Mouse (Mus musculus): Measurements from ENCODE around the gene Tmem86b. TPM values are rescaled to one million over a fixed set of nuclear protein-coding genes. Genes with fewer than 3 reads are reported as not detected.
"Not testable (repeated sequence)": the region's sequence is repeated elsewhere in the genome, so short reads cannot be mapped to it uniquely, and the experiment has no call there.

Tmem86b gene
- polyA plus RNA-seq, 1 experiment from 2014 or later, result 4.6 TPM

- H3K4me3 ChIP-seq (ENCODE audit: low read depth, low read length); H3K27me3 ChIP-seq (ENCODE audit: control insufficient read depth, insufficient read depth, low read length); H3K9me3 ChIP-seq (replicated peaks; ENCODE audit: control insufficient read depth, low read length); H3K27ac ChIP-seq (ENCODE audit: low read depth, low read length); H3K4me1 ChIP-seq (ENCODE audit: control insufficient read depth, insufficient read depth, low read length); H3K36me3 ChIP-seq (ENCODE audit: control insufficient read depth, insufficient read depth, low read length); H3K4me2 ChIP-seq; H3K9ac ChIP-seq (ENCODE audit: low read depth, low read length); ATAC-seq (replicated peaks; ENCODE audit: insufficient number of reproducible peaks, low FRiP score, low TSS enrichment): not testable (repeated sequence)
- WGBS (ENCODE audit: insufficient replicate concordance), result 74% methylated on average over 3 of the region's 3 CpGs
Measured at GRCm38 (mm10) chr7:4581481-4581880, 49.7 kb downstream of the Tmem86b start.

Small RNA genes within 50 kb of the gene (microRNA-seq; reads per million reads assigned to microRNA genes)
- gene Gm23577 (ENCODE audit: borderline number of aligned reads), result not detected

Other genes starting within 250 kb of the Tmem86b start
- gene Gp6, start 233.7 kb downstream of the Tmem86b start, polyA plus RNA-seq (2014; fragmentation: Nextera tagmentation; extraction: Ambion mirVana), result 0.94 and 1.7 TPM in 2 replicates
- 28.0 and 31.0 TPM in 2 replicates for gene Rdh13, start 185.8 kb downstream of the Tmem86b start, polyA plus RNA-seq (2014; fragmentation: Nextera tagmentation; extraction: Ambion mirVana)
- gene Eps8l1, start 170.7 kb downstream of the Tmem86b start, polyA plus RNA-seq (2014; fragmentation: Nextera tagmentation; extraction: Ambion mirVana), result 2.8 and 4.6 TPM in 2 replicates
- gene Ppp1r12c, start 129.7 kb downstream of the Tmem86b start, polyA plus RNA-seq (2014; fragmentation: Nextera tagmentation; extraction: Ambion mirVana), result 32.9 and 33.4 TPM in 2 replicates
- gene Tnnt1, start 115.0 kb downstream of the Tmem86b start, polyA plus RNA-seq (2014; fragmentation: Nextera tagmentation; extraction: Ambion mirVana), result 260 and 262 TPM in 2 replicates
- gene Tnni3, start 107.2 kb downstream of the Tmem86b start, polyA plus RNA-seq (2014; fragmentation: Nextera tagmentation; extraction: Ambion mirVana), result 1,570 and 1,662 TPM in 2 replicates
- 0.19 and 0.44 TPM in 2 replicates for gene Dnaaf3, start 99.0 kb downstream of the Tmem86b start, polyA plus RNA-seq (2014; fragmentation: Nextera tagmentation; extraction: Ambion mirVana)
- gene Syt5, start 83.9 kb downstream of the Tmem86b start, polyA plus RNA-seq (2014; fragmentation: Nextera tagmentation; extraction: Ambion mirVana), result 0.77 and 1.3 TPM in 2 replicates
- not detected in 2 replicates for gene Ptprh, start 27.4 kb downstream of the Tmem86b start, polyA plus RNA-seq (2014; fragmentation: Nextera tagmentation; extraction: Ambion mirVana)
- 3.2 and 7.0 TPM in 2 replicates for gene Ppp6r1, start 27.6 kb upstream of the Tmem86b start, polyA plus RNA-seq (2014; fragmentation: Nextera tagmentation; extraction: Ambion mirVana)
- 81.5 and 83.7 TPM in 2 replicates for gene Hspbp1, start 53.6 kb upstream of the Tmem86b start, polyA plus RNA-seq (2014; fragmentation: Nextera tagmentation; extraction: Ambion mirVana)
- 1.7 TPM in 2 replicates for gene Brsk1, start 59.2 kb upstream of the Tmem86b start, polyA plus RNA-seq (2014; fragmentation: Nextera tagmentation; extraction: Ambion mirVana)
- gene Tmem150b, start 93.8 kb upstream of the Tmem86b start, polyA plus RNA-seq (2014; fragmentation: Nextera tagmentation; extraction: Ambion mirVana), result not detected in 2 replicates
- gene Kmt5c, start 108.7 kb upstream of the Tmem86b start, polyA plus RNA-seq (2014; fragmentation: Nextera tagmentation; extraction: Ambion mirVana), result 58.6 and 63.5 TPM in 2 replicates
- 32.9 and 42.4 TPM in 2 replicates for gene Cox6b2, start 121.7 kb upstream of the Tmem86b start, polyA plus RNA-seq (2014; fragmentation: Nextera tagmentation; extraction: Ambion mirVana)
- not detected in 2 replicates for gene Fam71e2, start 139.9 kb upstream of the Tmem86b start, polyA plus RNA-seq (2014; fragmentation: Nextera tagmentation; extraction: Ambion mirVana)
- gene Il11, start 151.4 kb upstream of the Tmem86b start, polyA plus RNA-seq (2014; fragmentation: Nextera tagmentation; extraction: Ambion mirVana), result not detected in 2 replicates
- not detected in 2 replicates for gene Tmem190, start 151.5 kb upstream of the Tmem86b start, polyA plus RNA-seq (2014; fragmentation: Nextera tagmentation; extraction: Ambion mirVana)
- gene Tmem238, start 158.2 kb upstream of the Tmem86b start, polyA plus RNA-seq (2014; fragmentation: Nextera tagmentation; extraction: Ambion mirVana), result 2.2 and 2.4 TPM in 2 replicates
- 143 and 156 TPM in 2 replicates for gene Rpl28, start 161.5 kb upstream of the Tmem86b start, polyA plus RNA-seq (2014; fragmentation: Nextera tagmentation; extraction: Ambion mirVana)
- 317 and 378 TPM in 2 replicates for gene Ube2s, start 181.2 kb upstream of the Tmem86b start, polyA plus RNA-seq (2014; fragmentation: Nextera tagmentation; extraction: Ambion mirVana)
- 0.09 TPM in 1 of 2 replicates, not detected in the other for gene Shisa7, start 213.3 kb upstream of the Tmem86b start, polyA plus RNA-seq (2014; fragmentation: Nextera tagmentation; extraction: Ambion mirVana)
- gene Isoc2b, start 238.8 kb upstream of the Tmem86b start, polyA plus RNA-seq (2014; fragmentation: Nextera tagmentation; extraction: Ambion mirVana), result 2.9 and 3.3 TPM in 2 replicates
- gene Isoc2a, start 245.7 kb upstream of the Tmem86b start, polyA plus RNA-seq (2014; fragmentation: Nextera tagmentation; extraction: Ambion mirVana), result 0.59 and 1.1 TPM in 2 replicates

All from heart, embryonic 11.5 days (tissue).